Mouse (Mus musculus) left cerebral cortex, postnatal 14 days (tissue): ENCODE measurements at regions not wholly inside any gene's neighbourhood (a gene's known extent, or its start where the extent isn't known, plus 50 kb on each side); places are given as distances from the start of the nearest gene placed in this dataset.

Experiments
- DNase-seq, 2 experiments: peaks; one replicate each; pipeline ENCODE4 v3.0.0; 2021 to 2022; ENCODE audit warnings: low spot score in 2 of 2, mixed read lengths in 1 of 2
- intact Hi-C: fragments of 180-260 bp; cut with DNase I; formaldehyde crosslinking; loops from one replicate; pipeline ENCODE4 v1.15.1; 2025

- intact Hi-C loops, result no loop called here
- DNase-seq, result no peak
Measured at GRCm38 (mm10) chr14:16948736-16949135, 129.8 kb upstream of the Rarb start.

- DNase-seq, result no peak
- intact Hi-C loops, result no loop called here
Measured at GRCm38 (mm10) chr14:16944441-16944840, 125.5 kb upstream of the Rarb start.

- DNase-seq, result no peak
- intact Hi-C loops, result no loop called here
Measured at GRCm38 (mm10) chr14:16943531-16943930, 124.6 kb upstream of the Rarb start.

DNA sequence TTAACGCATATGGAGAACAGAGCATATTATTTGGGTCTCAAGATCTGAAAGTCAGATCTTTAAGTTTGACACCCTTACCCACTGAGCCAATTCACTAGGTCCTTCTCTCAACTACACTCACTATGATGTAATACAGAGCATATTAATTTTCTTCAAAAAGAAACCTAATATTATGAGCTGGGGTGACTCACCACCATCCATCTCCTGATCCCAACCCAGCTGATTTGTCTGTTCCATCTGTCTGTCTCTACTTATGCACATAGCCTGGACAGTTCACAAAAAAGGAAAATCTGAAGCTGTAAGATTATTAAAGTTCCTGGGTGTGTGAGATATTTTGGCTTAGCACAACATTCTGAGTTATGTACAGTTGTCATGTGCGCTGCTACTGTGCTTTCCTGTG lies 108.2 kb upstream of the Rarb start:
- intact Hi-C loops, result no loop called here
- DNase-seq, result no peak

DNA sequence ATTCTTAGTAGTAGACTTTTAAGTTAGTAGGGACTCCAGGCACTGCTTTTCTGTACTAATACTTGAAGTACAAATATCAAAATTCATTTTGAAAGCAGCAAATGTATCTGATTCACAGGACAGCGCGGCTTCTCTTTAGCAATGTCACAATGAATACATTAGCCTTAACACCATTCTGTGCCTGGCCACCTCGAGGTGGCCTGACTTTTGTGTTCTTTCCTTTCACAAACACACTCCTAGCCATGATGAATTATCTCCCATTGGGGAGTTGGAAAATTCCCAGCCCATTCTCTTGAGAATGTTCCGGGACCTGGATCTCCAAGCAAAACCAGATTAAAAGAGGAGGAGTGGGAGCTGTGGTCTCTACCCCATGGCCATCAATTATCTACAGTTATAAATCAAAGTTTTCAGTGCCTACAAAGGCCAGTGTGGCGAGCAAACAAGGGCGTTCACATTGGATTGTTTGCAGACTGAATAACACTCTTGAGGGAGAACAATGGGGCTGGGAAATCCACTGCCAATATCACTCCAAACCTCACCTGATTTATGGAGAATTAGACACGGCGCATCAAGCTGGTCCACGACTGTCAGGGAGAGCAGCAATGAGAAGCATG lies 82.7 kb upstream of the Rarb start:
- DNase-seq, result no peak
- intact Hi-C loops, result no loop called here

DNA sequence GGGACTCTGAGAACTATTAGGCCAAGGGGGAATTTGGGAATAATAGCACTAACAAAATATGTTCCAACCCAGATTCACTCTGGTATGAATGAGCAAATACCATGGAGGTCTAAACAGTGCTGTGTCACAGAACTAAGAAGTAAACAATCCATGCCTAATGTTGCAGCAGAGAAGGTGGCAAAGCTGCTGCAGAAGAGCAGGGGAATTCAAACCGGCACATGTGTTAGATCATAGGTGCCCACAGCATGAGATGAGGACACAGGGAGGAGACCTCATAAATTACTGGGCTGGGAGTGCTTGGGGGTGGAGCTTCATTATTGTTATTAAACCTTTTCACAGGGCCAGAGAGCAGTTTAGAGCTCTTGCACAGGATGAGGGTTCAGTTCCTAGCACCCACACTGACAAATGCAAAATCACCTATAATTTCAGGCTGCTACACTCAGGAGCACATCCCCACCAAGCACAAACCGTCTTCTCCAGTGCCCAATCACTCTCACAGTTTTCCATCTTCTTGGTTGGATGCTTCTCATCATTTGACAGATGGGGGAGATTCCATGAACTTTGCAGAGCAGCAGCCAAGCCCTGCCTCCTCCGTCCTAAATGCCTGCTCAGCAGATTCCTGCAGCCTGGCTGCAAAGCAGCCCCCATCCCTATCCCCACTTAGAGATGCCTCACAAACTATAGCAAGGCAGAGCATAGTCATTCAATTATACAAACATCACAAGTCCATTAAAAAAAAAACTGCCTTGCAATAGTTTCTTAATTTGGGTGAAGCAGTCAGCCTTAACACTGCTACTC lies 79.0 kb upstream of the Rarb start:
- intact Hi-C loops, result no loop called here
- no peak for DNase-seq

- intact Hi-C loops, result no loop called here
Measured at GRCm38 (mm10) chr14:16896974-16897373, 78.0 kb upstream of the Rarb start.

GRCm38 (mm10) chr14:16881249-16881648 lies 62.3 kb upstream of the Rarb start:
- DNase-seq, result no peak
- intact Hi-C loops, result no loop called here

More at GRCm38 (mm10) chr14:16896974-16897373, 78.0 kb upstream of the Rarb start:
- no peak for DNase-seq

GRCm38 (mm10) chr14:16869221-16869620 lies 50.3 kb upstream of the Rarb start:
- intact Hi-C loops, result no loop called here
- DNase-seq, result no peak
